Comparison of ENCODE assay signal across 13 mouse cellular contexts in the genomic region with DNA sequence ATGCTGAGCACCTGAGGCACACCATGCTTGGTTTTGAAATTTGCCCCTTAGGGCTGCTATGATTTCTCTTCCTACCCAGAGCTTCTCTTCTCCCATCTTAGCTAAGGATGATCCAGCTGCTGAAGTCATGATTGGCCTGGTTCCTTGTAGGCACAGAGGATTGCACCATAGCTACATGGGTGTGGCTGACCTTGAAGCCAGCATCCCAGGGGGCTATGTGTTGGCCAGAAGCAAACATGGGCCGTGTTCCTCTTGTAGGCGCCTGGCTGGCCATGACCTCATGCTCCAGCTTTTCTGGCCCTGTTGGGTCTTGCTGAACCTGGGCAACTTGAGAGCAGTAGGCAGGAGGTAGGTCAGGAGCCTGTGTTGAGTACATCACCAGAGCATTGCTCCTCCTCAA. TPM values are rescaled to one million over a fixed set of nuclear protein-coding genes. Genes with fewer than 3 reads are reported as not detected.
A peak's percentile ranks its signal among the peaks of the same experiment; 100 is the strongest.
DNase-seq lines count a peak whose midpoint lies in the region; ATAC-seq and TF ChIP-seq lines count a peak whose summit lies in the region.
"Had no signal": no experiment of that assay in that cellular context is flagged by ENCODE, and none has a peak within 500 bp of the region (broad histone marks: within the 10 kb centered on the region; RNA-seq: fewer than 3 reads in every experiment).

No protein-coding gene starts in this region.

- no peak overlapping the region for H3K9ac ChIP-seq in heart, postnatal 0 days (replicated peaks; ENCODE audit: low read depth, low read length)
- H3K9ac ChIP-seq: embryonic facial prominence, embryonic 12.5 days; forebrain, embryonic 15.5 days; hindbrain, embryonic 12.5 days; neural tube, embryonic 12.5 days had no signal

- no peak for TF ChIP-seq POLR2A in bone marrow macrophage, adult 2 months (IDR thresholded peaks at IDR 0.05; ENCODE audit: borderline replicate concordance, low read depth, low read length)

- DNase-seq in urinary bladder, postnatal 25 days (ENCODE audit: low spot score) = peak; percentile 50
- DNase-seq in urinary bladder, postnatal 4 days (ENCODE audit: low spot score in 2 of 2) = no peak
- DNase-seq in heart, postnatal 0 days (ENCODE audit: low spot score) = no peak
- no peak for DNase-seq in layer of hippocampus, postnatal 25 days (ENCODE audit: extremely low spot score in 1 of 2, low spot score in 1 of 2)
- no peak for DNase-seq in hindbrain, embryonic 10.5 days (ENCODE audit: low spot score)
- DNase-seq in natural killer cell, adult 2 months (ENCODE audit: low spot score in 2 of 2) = no peak
- DNase-seq: kidney, postnatal 10 days had no signal

- peaks cover 5% of the 10 kb centered on the region; the same call in 1 of the 2 replicates for H3K36me3 ChIP-seq in heart, postnatal 0 days (replicated peaks; ENCODE audit: control insufficient read depth, insufficient read depth, low read length)
- peaks cover 9% of the 10 kb centered on the region for H3K36me3 ChIP-seq in hindbrain, embryonic 10.5 days

- TF ChIP-seq EP300 in heart, postnatal 0 days (IDR thresholded peaks at IDR 0.05; ENCODE audit: low read depth) = no peak

- H3K9me3 ChIP-seq in heart, postnatal 0 days (replicated peaks; ENCODE audit: control insufficient read depth, low read length) = no peaks in the 10 kb centered on the region
- H3K9me3 ChIP-seq in hindbrain, embryonic 10.5 days = no peaks in the 10 kb centered on the region
- H3K9me3 ChIP-seq: embryonic facial prominence, embryonic 12.5 days; forebrain, embryonic 15.5 days; hindbrain, embryonic 12.5 days; neural tube, embryonic 12.5 days had no signal

- peak overlapping the region; percentile 2; the same call in 1 of the 2 replicates for H3K27ac ChIP-seq in bone marrow macrophage, adult 2 months (ENCODE audit: insufficient read depth, low read depth, low read length)
- peak overlapping the region; percentile 46; the same call in 1 of the 2 replicates for H3K27ac ChIP-seq in heart, postnatal 0 days (ENCODE audit: low read depth)
- no peak overlapping the region for H3K27ac ChIP-seq in hindbrain, embryonic 10.5 days
- H3K27ac ChIP-seq: embryonic facial prominence, embryonic 12.5 days; forebrain, embryonic 15.5 days; hindbrain, embryonic 12.5 days; macrophage; neural tube, embryonic 12.5 days had no signal

- WGBS in heart, postnatal 0 days = 28% methylated on average over 2 of the region's 2 CpGs
- 91% methylated on average over 2 of the region's 2 CpGs for WGBS in hindbrain, embryonic 10.5 days

- H3K4me1 ChIP-seq in bone marrow macrophage, adult 2 months (ENCODE audit: control insufficient read depth, insufficient read depth, low read length) = peaks cover 70% of the 10 kb centered on the region
- peaks cover 80% of the 10 kb centered on the region for H3K4me1 ChIP-seq in heart, postnatal 0 days (ENCODE audit: control insufficient read depth, insufficient read depth)
- peaks cover 30% of the 10 kb centered on the region for H3K4me1 ChIP-seq in hindbrain, embryonic 10.5 days (replicated peaks)

- H3K4me3 ChIP-seq in bone marrow macrophage, adult 2 months (ENCODE audit: insufficient read depth, low read length) = no peak overlapping the region
- no peak overlapping the region for H3K4me3 ChIP-seq in heart, postnatal 0 days (ENCODE audit: low read depth, low read length)
- H3K4me3 ChIP-seq in hindbrain, embryonic 10.5 days = no peak overlapping the region
- H3K4me3 ChIP-seq: embryonic facial prominence, embryonic 12.5 days; forebrain, embryonic 15.5 days; hindbrain, embryonic 12.5 days; neural tube, embryonic 12.5 days had no signal

- no peaks in the 10 kb centered on the region for H3K27me3 ChIP-seq in heart, postnatal 0 days (ENCODE audit: control insufficient read depth, insufficient read depth, low read length)
- H3K27me3 ChIP-seq in hindbrain, embryonic 10.5 days (ENCODE audit: insufficient read depth, poor library complexity, severe bottlenecking) = no peaks in the 10 kb centered on the region
- H3K27me3 ChIP-seq: embryonic facial prominence, embryonic 12.5 days; forebrain, embryonic 15.5 days; hindbrain, embryonic 12.5 days; neural tube, embryonic 12.5 days had no signal

- no peak for ATAC-seq in heart, postnatal 0 days (ENCODE audit: insufficient read depth, low read depth)
- ATAC-seq: forebrain, embryonic 15.5 days had no signal

- H3K4me2 ChIP-seq in heart, postnatal 0 days (ENCODE audit: low read depth, low read length) = no peak overlapping the region
- H3K4me2 ChIP-seq: embryonic facial prominence, embryonic 12.5 days; forebrain, embryonic 15.5 days; hindbrain, embryonic 12.5 days; neural tube, embryonic 12.5 days had no signal

- no peak for TF ChIP-seq CTCF in bone marrow macrophage, adult 2 months (IDR thresholded peaks at IDR 0.05; ENCODE audit: low read depth, low read length)
- no peak for TF ChIP-seq CTCF in heart, postnatal 0 days (IDR thresholded peaks at IDR 0.05; ENCODE audit: low read depth)

RNA-seq across cellular contexts. Expression of a gene that starts 23.3 kb away (rescaled TPM):
- polyA plus RNA-seq in bone marrow macrophage, adult 2 months (2012; ENCODE audit: insufficient read depth, insufficient read length, missing spikeins) = 38.4 and 42.5 TPM in 2 replicates
- 54.2 and 62.6 TPM in 2 replicates for total RNA-seq in heart, postnatal 0 days (2014; rRNA removed; ENCODE audit: low replicate concordance)
- polyA plus RNA-seq in heart, postnatal 0 days (2015; fragmentation: Nextera tagmentation; extraction: Ambion mirVana) = 43.5 and 45.4 TPM in 2 replicates
- total RNA-seq in layer of hippocampus, postnatal 25 days (2021) = 10 to 100 TPM; 47.1 to 53.5 TPM
- polyA plus RNA-seq in hindbrain, embryonic 10.5 days (2016; fragmentation: Nextera tagmentation; extraction: Ambion mirVana) = 31.8 and 32.0 TPM in 2 replicates

RNA-seq across cellular contexts. Expression of a gene that starts 44.6 kb away (rescaled TPM):
- polyA plus RNA-seq in bone marrow macrophage, adult 2 months (2012; ENCODE audit: insufficient read depth, insufficient read length, missing spikeins) = 79.0 and 88.6 TPM in 2 replicates
- 0.93 and 1.6 TPM in 2 replicates for total RNA-seq in heart, postnatal 0 days (2014; rRNA removed; ENCODE audit: low replicate concordance)
- polyA plus RNA-seq in heart, postnatal 0 days (2015; fragmentation: Nextera tagmentation; extraction: Ambion mirVana) = 0.04 and 0.05 TPM in 2 replicates
- total RNA-seq in layer of hippocampus, postnatal 25 days (2021) = 1 to 10 TPM; 6.2 to 7.7 TPM
- 0.98 TPM in 2 replicates for polyA plus RNA-seq in hindbrain, embryonic 10.5 days (2016; fragmentation: Nextera tagmentation; extraction: Ambion mirVana)

RNA-seq across cellular contexts. Expression of a gene that starts 56.3 kb away (rescaled TPM):
- 3.6 and 3.8 TPM in 2 replicates for polyA plus RNA-seq in bone marrow macrophage, adult 2 months (2012; ENCODE audit: insufficient read depth, insufficient read length, missing spikeins)
- total RNA-seq in heart, postnatal 0 days (2014; rRNA removed; ENCODE audit: low replicate concordance) = 8.0 and 22.3 TPM in 2 replicates
- polyA plus RNA-seq in heart, postnatal 0 days (2015; fragmentation: Nextera tagmentation; extraction: Ambion mirVana) = 8.2 and 9.3 TPM in 2 replicates
- total RNA-seq in layer of hippocampus, postnatal 25 days (2021) = 10 to 100 TPM; 29.8 to 31.1 TPM
- 19.5 and 20.0 TPM in 2 replicates for polyA plus RNA-seq in hindbrain, embryonic 10.5 days (2016; fragmentation: Nextera tagmentation; extraction: Ambion mirVana)

Comparison
In these comparisons a context has a peak if more than half of its experiments do, and no peak if none do; other contexts are left out.
1. RNA of a gene that starts 44.6 kb away (polyA plus RNA-seq): 79.0 to 88.6 TPM in bone marrow macrophage, adult 2 months; 0.98 TPM in hindbrain, embryonic 10.5 days and 0.04 to 0.05 TPM in heart, postnatal 0 days; every median in the first group is over 10 times any median in the second.